Mouse (Mus musculus) small intestine, adult 2 months (tissue): ENCODE results near the gene Msi2.

Source experiments
- CTCF ChIP-seq: fragments of 200-500 bp; IDR thresholded peaks from 2 replicates; pipeline ENCODE4 v1.5.1; 2012; ENCODE audit warnings: low read depth, mild to moderate bottlenecking, control low read depth, inconsistent platforms, low read length, moderate library complexity, mixed read lengths; ENCODE audit not compliant: insufficient replicate concordance, insufficient read length; ENCODE audit errors: extremely low read depth
- POLR2A ChIP-seq: fragments of 200-500 bp; IDR thresholded peaks from 2 replicates; pipeline ENCODE4 v1.6.1; 2012; ENCODE audit warnings: low read depth, mild to moderate bottlenecking, control low read depth, inconsistent platforms, low read length, moderate library complexity

GRCm38 (mm10) chr11:88524437-88524789 lies 193.9 kb downstream of the Msi2 start:
- TF ChIP-seq POLR2A (no peak), CTCF (no peak)
